In genomic region chr11:102399107-102399506, GRCm38 (mm10) we compare ENCODE assay signal across 12 mouse cellular contexts. TPM values are rescaled to one million over a fixed set of nuclear protein-coding genes. Genes with fewer than 3 reads are reported as not detected.
DNase-seq lines count a peak whose midpoint lies in the region; ATAC-seq and TF ChIP-seq lines count a peak whose summit lies in the region.
"Had no signal": no experiment of that assay in that cellular context is flagged by ENCODE, and none has a peak within 500 bp of the region (broad histone marks: within the 10 kb centered on the region; RNA-seq: fewer than 3 reads in every experiment).

No protein-coding gene starts in this region.

- no peak overlapping the region for H3K27ac ChIP-seq in heart, postnatal 0 days (ENCODE audit: low read depth)
- no peak overlapping the region for H3K27ac ChIP-seq in neural tube, embryonic 12.5 days
- H3K27ac ChIP-seq in intestine, postnatal 0 days (ENCODE audit: low read depth, low read length): no peak overlapping the region
- no peak overlapping the region for H3K27ac ChIP-seq in small intestine, adult 2 months (ENCODE audit: insufficient read depth, low read depth, low read length)

- 18% methylated on average over 15 of the region's 15 CpGs for WGBS in heart, postnatal 0 days
- WGBS in neural tube, embryonic 12.5 days: 14% methylated on average over 15 of the region's 15 CpGs
- WGBS in intestine, postnatal 0 days: 16% methylated on average over 15 of the region's 15 CpGs
- WGBS in small intestine, adult 2 months: 14% methylated on average over 15 of the region's 15 CpGs

- 0 out of 2 replicates have a peak overlapping the region, but pooled peaks have one; percentile 12 for H3K4me3 ChIP-seq in heart, postnatal 0 days (ENCODE audit: low read depth, low read length)
- H3K4me3 ChIP-seq in neural tube, embryonic 12.5 days: no peak overlapping the region
- peak overlapping the region; percentile 31 for H3K4me3 ChIP-seq in intestine, postnatal 0 days (ENCODE audit: low read depth, low read length)
- peak overlapping the region; percentile 34 for H3K4me3 ChIP-seq in small intestine, adult 2 months (ENCODE audit: low read depth, low read length)
- H3K4me3 ChIP-seq: left cerebral cortex, adult 2 months had no signal

- ATAC-seq in heart, postnatal 0 days (ENCODE audit: insufficient read depth, low read depth): no peak
- no peak for ATAC-seq in neural tube, embryonic 12.5 days (ENCODE audit: low FRiP score, low read depth)
- ATAC-seq in intestine, postnatal 0 days: no peak

- H3K9ac ChIP-seq in heart, postnatal 0 days (replicated peaks; ENCODE audit: low read depth, low read length): no peak overlapping the region
- H3K9ac ChIP-seq in neural tube, embryonic 12.5 days: no peak overlapping the region
- no peak overlapping the region for H3K9ac ChIP-seq in intestine, postnatal 0 days (ENCODE audit: low read depth, low read length)

- peaks cover 3% of the 10 kb centered on the region; the same call in 1 of the 2 replicates for H3K4me1 ChIP-seq in heart, postnatal 0 days (ENCODE audit: control insufficient read depth, insufficient read depth)
- H3K4me1 ChIP-seq in neural tube, embryonic 12.5 days: peaks cover 76% of the 10 kb centered on the region
- H3K4me1 ChIP-seq in intestine, postnatal 0 days (replicated peaks; ENCODE audit: control insufficient read depth, insufficient read depth, low read length): peaks cover 4% of the 10 kb centered on the region
- H3K4me1 ChIP-seq in small intestine, adult 2 months (ENCODE audit: control insufficient read depth, insufficient read depth, insufficient read length, low read length): peaks cover 11% of the 10 kb centered on the region

- TF ChIP-seq POLR2A in small intestine, adult 2 months (IDR thresholded peaks at IDR 0.05; ENCODE audit: low read depth, low read length): no peak

- no peak overlapping the region for H3K4me2 ChIP-seq in heart, postnatal 0 days (ENCODE audit: low read depth, low read length)
- H3K4me2 ChIP-seq in neural tube, embryonic 12.5 days (replicated peaks): peak overlapping the region; percentile 46
- H3K4me2 ChIP-seq in intestine, postnatal 0 days (replicated peaks; ENCODE audit: low read depth): peak overlapping the region; percentile 64

- no peak for TF ChIP-seq EP300 in heart, postnatal 0 days (IDR thresholded peaks at IDR 0.05; ENCODE audit: low read depth)

- H3K9me3 ChIP-seq in heart, postnatal 0 days (replicated peaks; ENCODE audit: control insufficient read depth, low read length): no peaks in the 10 kb centered on the region
- H3K9me3 ChIP-seq in neural tube, embryonic 12.5 days: no peaks in the 10 kb centered on the region
- no peaks in the 10 kb centered on the region for H3K9me3 ChIP-seq in intestine, postnatal 0 days (ENCODE audit: control insufficient read depth)

- H3K36me3 ChIP-seq in heart, postnatal 0 days (replicated peaks; ENCODE audit: control insufficient read depth, insufficient read depth, low read length): peaks cover 20% of the 10 kb centered on the region
- H3K36me3 ChIP-seq in neural tube, embryonic 12.5 days: peaks cover 51% of the 10 kb centered on the region
- H3K36me3 ChIP-seq in intestine, postnatal 0 days (ENCODE audit: control insufficient read depth, insufficient read depth): peaks cover 26% of the 10 kb centered on the region
- peaks cover 21% of the 10 kb centered on the region for H3K36me3 ChIP-seq in small intestine, adult 2 months (ENCODE audit: control insufficient read depth, insufficient read depth, low read length)

- DNase-seq in heart, postnatal 0 days (ENCODE audit: low spot score): no peak
- DNase-seq in heart, adult 9 months (ENCODE audit: low spot score in 2 of 2): no peak
- DNase-seq in neural tube, embryonic 10.5 days (ENCODE audit: extremely low spot score, low spot score): no peak
- DNase-seq in gastrocnemius, adult 18-20 months (ENCODE audit: low spot score): no peak
- DNase-seq in gastrocnemius, postnatal 10 days: no peak
- DNase-seq: adrenal gland, adult 8-10 months had no signal

- no peak for TF ChIP-seq CTCF in heart, postnatal 0 days (IDR thresholded peaks at IDR 0.05; ENCODE audit: low read depth)
- TF ChIP-seq CTCF in intestine, postnatal 0 days (IDR thresholded peaks at IDR 0.05; ENCODE audit: low read depth): no peak
- TF ChIP-seq CTCF in small intestine, adult 2 months (IDR thresholded peaks at IDR 0.05; ENCODE audit: extremely low read depth, insufficient read length, insufficient replicate concordance, low read depth, low read length): no peak

- H3K27me3 ChIP-seq in heart, postnatal 0 days (ENCODE audit: control insufficient read depth, insufficient read depth, low read length): peaks cover 47% of the 10 kb centered on the region
- H3K27me3 ChIP-seq in neural tube, embryonic 12.5 days (replicated peaks): peaks cover 33% of the 10 kb centered on the region
- peaks cover 18% of the 10 kb centered on the region for H3K27me3 ChIP-seq in intestine, postnatal 0 days (replicated peaks; ENCODE audit: control insufficient read depth, insufficient read depth, low read length)
- peaks cover 8% of the 10 kb centered on the region; the same call in 1 of the 2 replicates for H3K27me3 ChIP-seq in small intestine, adult 2 months (ENCODE audit: control insufficient read depth, insufficient read depth, low read length)

RNA-seq across cellular contexts. Expression of gene Rundc3a, which starts 5.9 kb away (rescaled TPM):
- total RNA-seq in heart, postnatal 0 days (2014; rRNA removed; ENCODE audit: low replicate concordance): 12.5 TPM in 1 of 2 replicates, not detected in the other
- polyA plus RNA-seq in heart, postnatal 0 days (2015; fragmentation: Nextera tagmentation; extraction: Ambion mirVana): 0.74 and 0.92 TPM in 2 replicates
- polyA plus RNA-seq in neural tube, embryonic 12.5 days (2016; fragmentation: Nextera tagmentation; extraction: Ambion mirVana): 152 and 171 TPM in 2 replicates
- polyA plus RNA-seq in intestine, postnatal 0 days (2015; fragmentation: Nextera tagmentation; extraction: Ambion mirVana): 5.2 and 5.3 TPM in 2 replicates
- 2.5 and 6.5 TPM in 2 replicates for polyA plus RNA-seq in small intestine, adult 2 months (2012; rRNA removed)
- not detected for total RNA-seq in gastrocnemius, adult 18-20 months (2021)
- total RNA-seq in gastrocnemius, postnatal 10 days (2021): 1 to 10 TPM in 1 of 2 experiments, under 1 TPM in 1; 0.87 to 1.9 TPM
- total RNA-seq: megakaryocyte, adult 5-6 weeks had no signal

RNA-seq across cellular contexts. Expression of gene Slc25a39, which starts 8.6 kb away (rescaled TPM):
- 281 and 322 TPM in 2 replicates for total RNA-seq in heart, postnatal 0 days (2014; rRNA removed; ENCODE audit: low replicate concordance)
- polyA plus RNA-seq in heart, postnatal 0 days (2015; fragmentation: Nextera tagmentation; extraction: Ambion mirVana): 267 and 269 TPM in 2 replicates
- 148 and 162 TPM in 2 replicates for polyA plus RNA-seq in neural tube, embryonic 12.5 days (2016; fragmentation: Nextera tagmentation; extraction: Ambion mirVana)
- 283 and 296 TPM in 2 replicates for polyA plus RNA-seq in intestine, postnatal 0 days (2015; fragmentation: Nextera tagmentation; extraction: Ambion mirVana)
- polyA plus RNA-seq in small intestine, adult 2 months (2012; rRNA removed): 322 and 403 TPM in 2 replicates
- total RNA-seq in gastrocnemius, adult 18-20 months (2021): 10 to 100 TPM; 61.2 to 62.0 TPM
- total RNA-seq in gastrocnemius, postnatal 10 days (2021): 10 to 100 TPM; 51.7 to 53.5 TPM

RNA-seq across cellular contexts. Expression of gene Grn, which starts 31.0 kb away (rescaled TPM):
- 134 and 162 TPM in 2 replicates for total RNA-seq in heart, postnatal 0 days (2014; rRNA removed; ENCODE audit: low replicate concordance)
- 174 and 176 TPM in 2 replicates for polyA plus RNA-seq in heart, postnatal 0 days (2015; fragmentation: Nextera tagmentation; extraction: Ambion mirVana)
- polyA plus RNA-seq in neural tube, embryonic 12.5 days (2016; fragmentation: Nextera tagmentation; extraction: Ambion mirVana): 75.2 and 86.1 TPM in 2 replicates
- 339 and 382 TPM in 2 replicates for polyA plus RNA-seq in intestine, postnatal 0 days (2015; fragmentation: Nextera tagmentation; extraction: Ambion mirVana)
- polyA plus RNA-seq in small intestine, adult 2 months (2012; rRNA removed): 76.0 and 111 TPM in 2 replicates
- total RNA-seq in gastrocnemius, adult 18-20 months (2021): 10 to 100 TPM; 17.1 to 20.7 TPM
- total RNA-seq in gastrocnemius, postnatal 10 days (2021): 10 to 100 TPM; 81.6 to 93.6 TPM

RNA-seq across cellular contexts. Expression of gene Slc4a1, which starts 33.1 kb away (rescaled TPM):
- total RNA-seq in heart, postnatal 0 days (2014; rRNA removed; ENCODE audit: low replicate concordance): 1.9 and 7.5 TPM in 2 replicates
- polyA plus RNA-seq in heart, postnatal 0 days (2015; fragmentation: Nextera tagmentation; extraction: Ambion mirVana): 1.3 and 3.1 TPM in 2 replicates
- polyA plus RNA-seq in neural tube, embryonic 12.5 days (2016; fragmentation: Nextera tagmentation; extraction: Ambion mirVana): 18.8 and 23.6 TPM in 2 replicates
- 0.29 and 0.34 TPM in 2 replicates for polyA plus RNA-seq in intestine, postnatal 0 days (2015; fragmentation: Nextera tagmentation; extraction: Ambion mirVana)
- polyA plus RNA-seq in small intestine, adult 2 months (2012; rRNA removed): not detected in 2 replicates
- total RNA-seq in gastrocnemius, adult 18-20 months (2021): under 1 TPM in 1 of 2 experiments, not detected in 1; 0.07 TPM
- total RNA-seq in gastrocnemius, postnatal 10 days (2021): 10 to 100 TPM in 1 of 2 experiments, 1 to 10 TPM in 1; 2.1 to 10.7 TPM

RNA-seq across cellular contexts. Expression of gene Fam171a2, which starts 48.4 kb away (rescaled TPM):
- total RNA-seq in heart, postnatal 0 days (2014; rRNA removed; ENCODE audit: low replicate concordance): 40.8 and 58.6 TPM in 2 replicates
- polyA plus RNA-seq in heart, postnatal 0 days (2015; fragmentation: Nextera tagmentation; extraction: Ambion mirVana): 1.7 and 1.8 TPM in 2 replicates
- 23.3 and 23.7 TPM in 2 replicates for polyA plus RNA-seq in neural tube, embryonic 12.5 days (2016; fragmentation: Nextera tagmentation; extraction: Ambion mirVana)
- polyA plus RNA-seq in intestine, postnatal 0 days (2015; fragmentation: Nextera tagmentation; extraction: Ambion mirVana): 1.7 and 1.8 TPM in 2 replicates
- 5.4 and 5.9 TPM in 2 replicates for polyA plus RNA-seq in small intestine, adult 2 months (2012; rRNA removed)
- total RNA-seq in gastrocnemius, adult 18-20 months (2021): 1 to 10 TPM in 1 of 2 experiments, under 1 TPM in 1; 0.62 to 1.1 TPM
- total RNA-seq in gastrocnemius, postnatal 10 days (2021): 10 to 100 TPM; 11.7 to 12.3 TPM
- total RNA-seq: neutrophil, adult 5-6 weeks had no signal

Comparison
In these comparisons a context has a peak if more than half of its experiments do, and no peak if none do; other contexts are left out.
1. RNA of gene Rundc3a, which starts 5.9 kb away (polyA plus RNA-seq): 152 to 171 TPM in neural tube, embryonic 12.5 days; 2.5 to 6.5 TPM in small intestine, adult 2 months, 5.2 to 5.3 TPM in intestine, postnatal 0 days and 0.74 to 0.92 TPM in heart, postnatal 0 days; every median in the first group is over 10 times any median in the second.